Comparison of ENCODE assay signal across 17 mouse cellular contexts in genomic region chr5:128609091-128609490, GRCm38 (mm10). TPM values are rescaled to one million over a fixed set of nuclear protein-coding genes. Genes with fewer than 3 reads are reported as not detected.
"Had no signal": no experiment of that assay in that cellular context is flagged by ENCODE, and none has a peak within 500 bp of the region (broad histone marks: within the 10 kb centered on the region; RNA-seq: fewer than 3 reads in every experiment).

No protein-coding gene starts in this region.

- H3K36me3 ChIP-seq: neural tube, embryonic 13.5 days; neural tube, embryonic 15.5 days; stomach, embryonic 15.5 days had no signal

- H3K9me3 ChIP-seq: neural tube, embryonic 13.5 days; neural tube, embryonic 15.5 days; stomach, embryonic 15.5 days had no signal

- H3K4me3 ChIP-seq: neural tube, embryonic 13.5 days; neural tube, embryonic 15.5 days; stomach, embryonic 15.5 days had no signal

- DNase-seq: retina, postnatal 1 day; right cerebral cortex, adult 18-20 months; right cerebral cortex, postnatal 14 days; right cerebral cortex, postnatal 25 days; right cerebral cortex, postnatal 4 days; spleen, adult 18-20 months; thymus, adult 18-20 months; thymus, adult 2 months; thymus, postnatal 14 days; thymus, postnatal 25 days; thymus, postnatal 36 days; thymus, postnatal 4 days had no signal

- H3K27me3 ChIP-seq: stomach, embryonic 15.5 days had no signal

- H3K27ac ChIP-seq: neural tube, embryonic 13.5 days; neural tube, embryonic 15.5 days; stomach, embryonic 15.5 days; stomach, postnatal 0 days had no signal

- H3K4me1 ChIP-seq: stomach, embryonic 15.5 days had no signal

RNA-seq across cellular contexts. Expression of gene Fzd10, which starts 8.4 kb away (rescaled TPM):
- total RNA-seq: neutrophil, adult 5-6 weeks had no signal
